Mouse (Mus musculus): ENCODE measurements around the gene S100a5.

DNA sequence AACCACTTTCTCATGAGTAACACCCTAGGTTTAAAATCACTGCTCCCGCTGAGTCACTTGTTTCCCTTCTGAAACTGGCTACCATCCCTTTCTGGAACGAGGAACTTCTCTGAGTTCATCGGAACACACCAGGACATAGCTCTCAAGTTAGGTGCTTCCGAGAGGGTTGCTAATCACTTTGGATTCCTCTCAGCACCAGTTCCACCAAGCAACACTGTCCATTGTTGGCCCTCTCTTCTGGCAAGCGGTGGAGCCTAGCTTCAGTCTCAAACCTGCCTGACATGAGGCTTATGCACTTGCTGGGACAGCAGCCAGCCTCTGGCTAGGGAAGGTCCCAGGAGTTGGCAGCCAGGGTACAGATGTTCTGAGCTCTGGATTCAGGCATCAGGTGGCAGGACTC is 33.6 kb upstream of the S100a5 start:
- TF ChIP-seq CTCF (IDR thresholded peaks at IDR 0.05; ENCODE audit: borderline replicate concordance, insufficient read depth, low read depth, low read length) (no peak), POLR2A (IDR thresholded peaks at IDR 0.05; ENCODE audit: borderline replicate concordance, insufficient read depth, low read length) (no peak)
